Mouse (Mus musculus) heart, embryonic 12.5 days (tissue): ENCODE data around the gene Rad51b. TPM values are rescaled to one million over a fixed set of nuclear protein-coding genes. Genes with fewer than 3 reads are reported as not detected.

ENCODE experiments used
- ATAC-seq: fragments of 200-750 bp; cut with Nextera tagmentation; 2 replicates; pipeline ENCODE4 v1.8.0; 2017; ENCODE audit warnings: moderate TSS enrichment, moderate library complexity; ENCODE audit not compliant: insufficient number of reproducible peaks, low FRiP score
- H3K27ac ChIP-seq: fragments of 300-500 bp; sonication (generic); 2 replicates; pipeline ENCODE4 v1.5.1; 2016; ENCODE audit warnings: mild to moderate bottlenecking, moderate library complexity; ENCODE audit not compliant: poor library complexity, severe bottlenecking
- H3K27me3 ChIP-seq: fragments of 300-500 bp; sonication (generic); replicated peaks from 2 replicates; pipeline ENCODE4 v1.6.1; 2016; ENCODE audit warnings: mild to moderate bottlenecking, moderate library complexity
- H3K36me3 ChIP-seq: fragments of 300-500 bp; sonication (generic); 2 replicates; pipeline ENCODE4 v1.6.1; 2016; ENCODE audit warnings: mild to moderate bottlenecking, moderate library complexity
- H3K4me1 ChIP-seq: fragments of 300-500 bp; sonication (generic); replicated peaks from 2 replicates; pipeline ENCODE4 v1.6.1; 2016; ENCODE audit warnings: mild to moderate bottlenecking
- H3K4me2 ChIP-seq: fragments of 300-500 bp; sonication (generic); 2 replicates; pipeline ENCODE4 v1.6.1; 2016; ENCODE audit warnings: mild to moderate bottlenecking, moderate library complexity
- H3K4me3 ChIP-seq: fragments of 300-500 bp; sonication (generic); 2 replicates; pipeline ENCODE4 v1.5.1; 2016; ENCODE audit warnings: mild to moderate bottlenecking
- H3K9ac ChIP-seq: fragments of 300-500 bp; sonication (generic); 2 replicates; pipeline ENCODE4 v1.6.1; 2016; ENCODE audit warnings: mild to moderate bottlenecking, moderate library complexity
- H3K9me3 ChIP-seq: fragments of 300-500 bp; sonication (generic); replicated peaks from 2 replicates; pipeline ENCODE4 v1.6.1; 2016; ENCODE audit warnings: mild to moderate bottlenecking, moderate library complexity
- WGBS: fragments of 180-500 bp; shearing (Covaris S2); methylation state at CpG from one replicate; pipeline ENCODE4 v1.1.7; 2016; 5-methylcytosine and 5-hydroxymethylcytosine counted together
- polyA plus RNA-seq: library from polyadenylated mRNA; unstranded; fragments of >200 nt; fragmentation: Nextera tagmentation; extraction: Ambion mirVana; gene quantifications from 2 replicates; pipeline ENCODE4 v1.2.1, GENCODE M21; 2016

Rad51b gene
- polyA plus RNA-seq, 1 experiment from 2014 or later = 4.6 TPM

DNA sequence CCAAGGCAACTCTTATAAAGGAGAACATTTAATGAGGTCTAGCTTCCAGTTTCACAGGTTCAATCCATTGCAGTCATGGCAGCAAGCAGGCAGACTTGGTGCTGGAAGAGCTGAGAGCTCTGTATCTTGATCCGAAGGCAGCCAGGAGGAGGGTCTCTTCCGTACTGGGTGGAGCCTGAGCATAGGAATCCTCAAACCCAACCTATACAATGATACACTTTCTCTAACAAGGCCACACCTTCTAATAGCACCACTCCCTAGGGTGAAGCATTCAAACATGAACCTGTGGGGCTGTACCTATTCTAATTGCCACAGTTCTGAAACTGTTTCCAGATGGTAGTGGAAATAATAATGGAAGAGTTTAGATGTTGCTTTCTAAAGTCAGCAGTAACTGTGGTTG, 33.5 kb downstream of the Rad51b start:
- Histone ChIP-seq H3K9me3 (peaks cover 8% of the 10 kb centered on the region), H3K4me3 (no peak overlapping the region), H3K4me2 (no peak overlapping the region), H3K4me1 (no peaks in the 10 kb centered on the region), H3K36me3 (peaks cover 14% of the 10 kb centered on the region), H3K9ac (no peak overlapping the region), H3K27ac (no peak overlapping the region), H3K27me3 (no peaks in the 10 kb centered on the region)
- 59% methylated on average over 2 of the region's 2 CpGs for WGBS
- no peak for ATAC-seq

DNA sequence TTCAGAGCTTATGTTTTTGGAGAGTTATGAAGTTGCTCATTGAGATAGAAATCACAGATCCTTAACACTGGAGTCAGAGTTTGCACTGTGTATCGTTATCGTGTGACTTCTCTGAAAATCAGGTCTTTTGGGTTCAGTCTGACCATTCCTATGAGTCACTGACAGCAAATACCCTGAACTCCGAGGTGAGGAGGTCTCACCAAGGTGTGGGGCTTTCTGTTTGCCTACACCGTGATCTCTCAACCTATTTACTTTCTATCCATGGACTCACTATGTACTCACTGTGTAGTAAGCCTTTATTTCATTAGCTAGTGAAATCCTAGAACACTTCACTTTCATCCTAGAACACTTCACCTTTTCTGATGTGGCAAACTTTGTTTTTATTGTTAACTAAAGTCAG, 34.6 kb downstream of the Rad51b start:
- Histone ChIP-seq H3K4me1 (no peaks in the 10 kb centered on the region), H3K9ac (no peak overlapping the region), H3K36me3 (peaks cover 14% of the 10 kb centered on the region), H3K27me3 (no peaks in the 10 kb centered on the region), H3K9me3 (peaks cover 8% of the 10 kb centered on the region), H3K27ac (no peak overlapping the region), H3K4me2 (no peak overlapping the region), H3K4me3 (no peak overlapping the region)
- 85% methylated on average over 4 of the region's 4 CpGs for WGBS
- no peak for ATAC-seq

DNA sequence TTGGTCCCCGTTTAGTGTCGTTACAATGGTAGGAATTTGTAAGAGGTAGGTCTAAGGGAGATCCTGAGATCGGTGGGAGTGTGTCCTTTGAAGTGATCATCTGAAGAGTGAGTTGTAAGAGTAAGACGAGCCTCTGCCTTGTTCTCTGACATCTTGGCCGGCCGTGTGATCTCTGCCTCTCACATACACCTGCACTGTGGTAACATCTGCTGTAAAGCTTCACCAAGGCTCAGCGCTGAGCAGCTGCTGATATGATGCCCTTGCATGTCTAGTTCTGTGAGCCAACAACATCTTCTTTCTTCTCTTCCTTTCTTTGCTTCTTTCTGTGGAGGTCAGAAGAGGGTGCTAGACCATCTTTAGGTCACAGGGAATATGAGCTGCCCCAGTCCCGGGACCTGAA, 41.7 kb downstream of the Rad51b start:
- no peak overlapping the region for H3K27ac ChIP-seq
- H3K4me2 ChIP-seq = no peak overlapping the region
- peaks cover 8% of the 10 kb centered on the region for H3K9me3 ChIP-seq
- H3K36me3 ChIP-seq = peaks cover 13% of the 10 kb centered on the region
- no peaks in the 10 kb centered on the region for H3K4me1 ChIP-seq
- no peak overlapping the region for H3K9ac ChIP-seq
- 88% methylated on average over 8 of the region's 8 CpGs for WGBS
- no peak overlapping the region for H3K4me3 ChIP-seq
- no peaks in the 10 kb centered on the region for H3K27me3 ChIP-seq
- ATAC-seq = no peak

DNA sequence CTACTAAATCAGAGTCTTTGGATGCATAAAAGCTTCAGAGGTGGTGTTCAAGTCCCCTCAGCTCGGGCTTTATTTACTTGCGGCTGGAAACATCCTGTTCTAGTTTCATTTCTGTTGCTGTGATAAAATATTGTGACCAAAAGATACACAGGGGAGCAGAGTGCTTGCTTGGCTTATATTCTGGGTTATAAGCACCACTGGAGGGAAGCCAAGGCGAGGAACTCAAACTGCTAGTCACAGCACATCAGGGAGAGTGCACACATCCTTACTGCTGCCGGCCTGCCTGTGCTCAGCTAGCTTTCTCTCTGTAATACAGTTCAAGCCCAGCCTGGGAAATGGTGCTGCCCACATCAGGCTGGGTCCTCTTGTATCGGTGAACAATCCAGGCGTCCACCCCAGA, 43.4 kb downstream of the Rad51b start:
- Histone ChIP-seq H3K36me3 (no peaks in the 10 kb centered on the region), H3K4me2 (no peak overlapping the region), H3K27me3 (no peaks in the 10 kb centered on the region), H3K9ac (no peak overlapping the region), H3K4me1 (no peaks in the 10 kb centered on the region), H3K27ac (no peak overlapping the region), H3K4me3 (no peak overlapping the region), H3K9me3 (no peaks in the 10 kb centered on the region)
- no peak for ATAC-seq
- 77% methylated on average over 6 of the region's 6 CpGs for WGBS

GRCm38 (mm10) chr12:79341291-79341845, 44.3 kb downstream of the Rad51b start:
- Histone ChIP-seq H3K9ac (no peak overlapping the region), H3K9me3 (no peaks in the 10 kb centered on the region), H3K36me3 (no peaks in the 10 kb centered on the region), H3K4me2 (no peak overlapping the region), H3K4me1 (no peaks in the 10 kb centered on the region), H3K4me3 (no peak overlapping the region), H3K27ac (no peak overlapping the region), H3K27me3 (no peaks in the 10 kb centered on the region)
- no peak for ATAC-seq
- 74% methylated on average over 6 of the region's 6 CpGs for WGBS

- Histone ChIP-seq H3K27ac (no peak overlapping the region), H3K4me3 (no peak overlapping the region), H3K9me3 (no peaks in the 10 kb centered on the region), H3K36me3 (no peaks in the 10 kb centered on the region), H3K9ac (no peak overlapping the region), H3K4me1 (peaks cover 4% of the 10 kb centered on the region), H3K27me3 (no peaks in the 10 kb centered on the region), H3K4me2 (no peak overlapping the region)
- 77% methylated on average over 5 of the region's 5 CpGs for WGBS
- no peak for ATAC-seq
These were observed 49.2 kb downstream of the Rad51b start for GRCm38 (mm10) chr12:79346198-79346733.

DNA sequence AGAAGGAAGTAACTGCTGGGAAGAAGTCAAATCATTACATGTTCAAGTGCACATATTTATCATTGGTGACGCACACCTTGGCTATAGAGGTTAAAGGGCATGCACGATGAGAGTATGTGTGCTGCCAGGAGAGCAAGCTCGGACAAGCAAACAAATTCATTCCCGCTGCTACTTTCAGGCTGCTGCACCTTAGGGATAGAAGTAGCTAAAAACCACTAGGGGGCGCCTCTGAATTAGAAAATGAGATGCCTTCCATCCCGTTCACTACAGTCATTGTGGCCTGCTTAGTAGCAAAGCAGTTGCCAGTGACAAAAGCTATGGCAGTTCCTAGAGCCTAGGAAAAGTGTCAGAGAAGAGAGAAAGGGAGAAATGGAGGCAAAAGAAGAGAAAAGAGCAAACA, 50.6 kb downstream of the Rad51b start:
- Histone ChIP-seq H3K4me1 (peaks cover 17% of the 10 kb centered on the region), H3K27ac (no peak overlapping the region), H3K9me3 (no peaks in the 10 kb centered on the region), H3K4me3 (no peak overlapping the region), H3K36me3 (no peaks in the 10 kb centered on the region), H3K27me3 (no peaks in the 10 kb centered on the region), H3K4me2 (no peak overlapping the region), H3K9ac (no peak overlapping the region)
- WGBS = 7% methylated on average over 6 of the region's 6 CpGs
- ATAC-seq = 0 out of 2 replicates have a peak, but pooled peaks have one; percentile 55

GRCm38 (mm10) chr12:79351461-79351860, 54.4 kb downstream of the Rad51b start:
- H3K4me1 ChIP-seq = peaks cover 43% of the 10 kb centered on the region
- no peak for ATAC-seq
- no peak overlapping the region for H3K9ac ChIP-seq
- no peaks in the 10 kb centered on the region for H3K36me3 ChIP-seq
- no peak overlapping the region for H3K4me3 ChIP-seq
- no peaks in the 10 kb centered on the region; the same call in 1 of the 2 replicates for H3K27me3 ChIP-seq
- no peak overlapping the region for H3K4me2 ChIP-seq
- WGBS = 88% methylated on average over 7 of the region's 7 CpGs
- H3K27ac ChIP-seq = 0 out of 2 replicates have a peak overlapping the region, but pooled peaks have one; percentile 39
- no peaks in the 10 kb centered on the region for H3K9me3 ChIP-seq

- H3K4me1 ChIP-seq = peaks cover 43% of the 10 kb centered on the region
- peak overlapping the region; percentile 73; the same call in 1 of the 2 replicates for H3K27ac ChIP-seq
- H3K9ac ChIP-seq = no peak overlapping the region
- H3K4me2 ChIP-seq = no peak overlapping the region
- H3K27me3 ChIP-seq = no peaks in the 10 kb centered on the region; the same call in 1 of the 2 replicates
- H3K9me3 ChIP-seq = no peaks in the 10 kb centered on the region
- WGBS = 10% methylated on average over 3 of the region's 3 CpGs
- no peak overlapping the region for H3K4me3 ChIP-seq
- 0 out of 2 replicates have a peak, but pooled peaks have one; percentile 10 for ATAC-seq
- no peaks in the 10 kb centered on the region for H3K36me3 ChIP-seq
These were observed 55.1 kb downstream of the Rad51b start for GRCm38 (mm10) chr12:79352086-79352741.

DNA sequence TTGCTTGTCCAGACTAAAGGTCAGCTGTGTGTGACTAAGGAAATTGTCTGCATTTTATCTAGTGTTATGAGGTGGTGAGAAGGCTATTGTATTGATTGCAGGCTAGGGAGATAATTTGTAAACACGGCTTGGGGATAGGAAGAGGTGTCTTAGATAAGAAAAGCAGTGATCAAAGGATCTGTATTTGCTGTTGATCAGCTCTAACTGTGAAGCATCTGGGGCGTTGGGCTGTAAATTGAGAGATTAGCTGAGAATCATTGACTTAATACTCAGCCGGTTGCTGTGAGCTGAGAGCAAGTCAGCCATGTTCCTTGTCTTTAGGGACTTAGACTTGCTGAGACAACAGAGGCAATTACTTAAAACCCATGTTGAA, 55.6 kb downstream of the Rad51b start:
- ATAC-seq = 0 out of 2 replicates have a peak, but pooled peaks have one; percentile 41
- WGBS = 3% methylated on average over 3 of the region's 3 CpGs

DNA sequence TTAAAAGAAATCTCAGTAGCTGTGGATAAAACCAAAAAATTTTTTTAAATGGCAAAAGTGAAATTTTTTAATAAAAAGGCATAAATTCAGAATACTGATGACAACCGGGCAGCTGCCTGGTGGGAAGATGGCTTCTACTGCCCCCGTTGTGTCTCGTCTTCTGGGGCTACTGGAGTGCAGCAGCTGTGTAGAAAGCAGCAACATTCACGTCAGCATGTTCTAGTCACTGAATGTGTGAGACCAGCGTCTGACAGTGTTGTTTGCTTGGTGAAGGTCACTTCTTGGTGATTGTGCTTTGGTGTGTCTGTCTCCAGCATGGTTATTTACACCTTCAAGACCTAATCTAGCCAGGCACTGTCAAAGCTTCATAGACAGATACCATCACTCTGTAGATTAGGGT, 56.3 kb downstream of the Rad51b start:
- no peaks in the 10 kb centered on the region; the same call in 1 of the 2 replicates for H3K27me3 ChIP-seq
- H3K9me3 ChIP-seq = no peaks in the 10 kb centered on the region
- no peak for ATAC-seq
- H3K36me3 ChIP-seq = no peaks in the 10 kb centered on the region
- H3K27ac ChIP-seq = no peak overlapping the region
- H3K9ac ChIP-seq = no peak overlapping the region
- H3K4me2 ChIP-seq = no peak overlapping the region
- H3K4me3 ChIP-seq = no peak overlapping the region
- 41% methylated on average over 5 of the region's 5 CpGs for WGBS
- peaks cover 39% of the 10 kb centered on the region for H3K4me1 ChIP-seq

More for the DNA sequence above, 55.6 kb downstream of the Rad51b start:
- no peaks in the 10 kb centered on the region; the same call in 1 of the 2 replicates for H3K27me3 ChIP-seq
- peak overlapping the region; percentile 73 for H3K27ac ChIP-seq
- peaks cover 42% of the 10 kb centered on the region for H3K4me1 ChIP-seq
- no peaks in the 10 kb centered on the region for H3K36me3 ChIP-seq
- no peak overlapping the region for H3K9ac ChIP-seq
- H3K9me3 ChIP-seq = no peaks in the 10 kb centered on the region
- no peak overlapping the region for H3K4me3 ChIP-seq
- no peak overlapping the region for H3K4me2 ChIP-seq
